Mouse (Mus musculus): Measurements from ENCODE around the gene Rps6ka5. TPM values are rescaled to one million over a fixed set of nuclear protein-coding genes. Genes with fewer than 3 reads are reported as not detected.

The Rps6ka5 gene
- polyA plus RNA-seq, 1 experiment from 2014 or later: 4.2 TPM

- no peak for ATAC-seq (replicated peaks; ENCODE audit: extremely low read depth, insufficient read depth, low FRiP score)
- Histone ChIP-seq H3K4me3 (ENCODE audit: low read length) (no peak overlapping the region), H3K9me3 (replicated peaks; ENCODE audit: control insufficient read depth, low read length) (no peaks in the 10 kb centered on the region), H3K27me3 (ENCODE audit: control insufficient read depth, insufficient read depth, low read length) (no peaks in the 10 kb centered on the region), H3K36me3 (ENCODE audit: control insufficient read depth, insufficient read depth) (no peaks in the 10 kb centered on the region), H3K4me1 (ENCODE audit: control insufficient read depth, insufficient read depth, low read length) (peaks cover 9% of the 10 kb centered on the region; the same call in 1 of the 2 replicates), H3K9ac (ENCODE audit: low read length) (no peak overlapping the region), H3K4me2 (ENCODE audit: low read depth, low read length) (no peak overlapping the region), H3K27ac (ENCODE audit: low read length) (no peak overlapping the region)
- WGBS: 70% methylated on average over 5 of the region's 5 CpGs
Measured at GRCm38 (mm10) chr12:100690444-100690843, 36.3 kb downstream of the Rps6ka5 start.

GRCm38 (mm10) chr12:100688177-100688576 is 38.6 kb downstream of the Rps6ka5 start:
- Histone ChIP-seq H3K9ac (ENCODE audit: low read length) (no peak overlapping the region), H3K4me1 (ENCODE audit: control insufficient read depth, insufficient read depth, low read length) (peaks cover 9% of the 10 kb centered on the region; the same call in 1 of the 2 replicates), H3K27me3 (ENCODE audit: control insufficient read depth, insufficient read depth, low read length) (no peaks in the 10 kb centered on the region), H3K4me3 (ENCODE audit: low read length) (no peak overlapping the region), H3K9me3 (replicated peaks; ENCODE audit: control insufficient read depth, low read length) (no peaks in the 10 kb centered on the region), H3K4me2 (ENCODE audit: low read depth, low read length) (no peak overlapping the region), H3K27ac (ENCODE audit: low read length) (peak overlapping the region; percentile 48; the same call in 1 of the 2 replicates), H3K36me3 (ENCODE audit: control insufficient read depth, insufficient read depth) (no peaks in the 10 kb centered on the region)
- 0 out of 2 replicates have a peak, but pooled peaks have one; percentile 52 for ATAC-seq (replicated peaks; ENCODE audit: extremely low read depth, insufficient read depth, low FRiP score)

GRCm38 (mm10) chr12:100687001-100687400 is 39.8 kb downstream of the Rps6ka5 start:
- Histone ChIP-seq H3K27me3 (ENCODE audit: control insufficient read depth, insufficient read depth, low read length) (no peaks in the 10 kb centered on the region), H3K9me3 (replicated peaks; ENCODE audit: control insufficient read depth, low read length) (no peaks in the 10 kb centered on the region), H3K27ac (ENCODE audit: low read length) (no peak overlapping the region), H3K4me3 (ENCODE audit: low read length) (no peak overlapping the region), H3K36me3 (ENCODE audit: control insufficient read depth, insufficient read depth) (no peaks in the 10 kb centered on the region), H3K4me2 (ENCODE audit: low read depth, low read length) (no peak overlapping the region), H3K4me1 (ENCODE audit: control insufficient read depth, insufficient read depth, low read length) (peaks cover 9% of the 10 kb centered on the region; the same call in 1 of the 2 replicates), H3K9ac (ENCODE audit: low read length) (no peak overlapping the region)
- 72% methylated on average over 2 of the region's 2 CpGs for WGBS
- ATAC-seq (replicated peaks; ENCODE audit: extremely low read depth, insufficient read depth, low FRiP score): no peak

GRCm38 (mm10) chr12:100681752-100682151 is 45.0 kb downstream of the Rps6ka5 start:
- Histone ChIP-seq H3K4me2 (ENCODE audit: low read depth, low read length) (no peak overlapping the region), H3K4me3 (ENCODE audit: low read length) (no peak overlapping the region), H3K9me3 (replicated peaks; ENCODE audit: control insufficient read depth, low read length) (no peaks in the 10 kb centered on the region), H3K9ac (ENCODE audit: low read length) (no peak overlapping the region), H3K36me3 (ENCODE audit: control insufficient read depth, insufficient read depth) (no peaks in the 10 kb centered on the region), H3K27ac (ENCODE audit: low read length) (no peak overlapping the region), H3K27me3 (ENCODE audit: control insufficient read depth, insufficient read depth, low read length) (no peaks in the 10 kb centered on the region), H3K4me1 (ENCODE audit: control insufficient read depth, insufficient read depth, low read length) (no peaks in the 10 kb centered on the region; the same call in 1 of the 2 replicates)
- 70% methylated on average over 7 of the region's 7 CpGs for WGBS
- 0 out of 2 replicates have a peak, but pooled peaks have one; percentile 51 for ATAC-seq (replicated peaks; ENCODE audit: extremely low read depth, insufficient read depth, low FRiP score)

- Histone ChIP-seq H3K4me2 (ENCODE audit: low read depth, low read length) (no peak overlapping the region), H3K9me3 (replicated peaks; ENCODE audit: control insufficient read depth, low read length) (no peaks in the 10 kb centered on the region), H3K4me3 (ENCODE audit: low read length) (no peak overlapping the region), H3K4me1 (ENCODE audit: control insufficient read depth, insufficient read depth, low read length) (no peaks in the 10 kb centered on the region; the same call in 1 of the 2 replicates), H3K27me3 (ENCODE audit: control insufficient read depth, insufficient read depth, low read length) (no peaks in the 10 kb centered on the region), H3K9ac (ENCODE audit: low read length) (no peak overlapping the region), H3K27ac (ENCODE audit: low read length) (no peak overlapping the region), H3K36me3 (ENCODE audit: control insufficient read depth, insufficient read depth) (no peaks in the 10 kb centered on the region)
- no peak for ATAC-seq (replicated peaks; ENCODE audit: extremely low read depth, insufficient read depth, low FRiP score)
- WGBS: 57% methylated on average over 1 of the region's 1 CpGs
Measured at GRCm38 (mm10) chr12:100681241-100681640, 45.5 kb downstream of the Rps6ka5 start.

GRCm38 (mm10) chr12:100680676-100681075 is 46.1 kb downstream of the Rps6ka5 start:
- no peak overlapping the region for H3K4me3 ChIP-seq (ENCODE audit: low read length)
- no peaks in the 10 kb centered on the region; the same call in 1 of the 2 replicates for H3K4me1 ChIP-seq (ENCODE audit: control insufficient read depth, insufficient read depth, low read length)
- no peaks in the 10 kb centered on the region for H3K27me3 ChIP-seq (ENCODE audit: control insufficient read depth, insufficient read depth, low read length)
- H3K27ac ChIP-seq (ENCODE audit: low read length): no peak overlapping the region
- H3K4me2 ChIP-seq (ENCODE audit: low read depth, low read length): no peak overlapping the region
- no peak for ATAC-seq (replicated peaks; ENCODE audit: extremely low read depth, insufficient read depth, low FRiP score)
- no peak overlapping the region for H3K9ac ChIP-seq (ENCODE audit: low read length)
- WGBS: 89% methylated on average over 5 of the region's 5 CpGs
- no peaks in the 10 kb centered on the region for H3K9me3 ChIP-seq (replicated peaks; ENCODE audit: control insufficient read depth, low read length)
- no peaks in the 10 kb centered on the region for H3K36me3 ChIP-seq (ENCODE audit: control insufficient read depth, insufficient read depth)

- no peak overlapping the region for H3K9ac ChIP-seq (ENCODE audit: low read length)
- H3K36me3 ChIP-seq (ENCODE audit: control insufficient read depth, insufficient read depth): no peaks in the 10 kb centered on the region
- WGBS: 73% methylated on average over 2 of the region's 2 CpGs
- no peak overlapping the region for H3K27ac ChIP-seq (ENCODE audit: low read length)
- no peak for ATAC-seq (replicated peaks; ENCODE audit: extremely low read depth, insufficient read depth, low FRiP score)
- H3K4me1 ChIP-seq (ENCODE audit: control insufficient read depth, insufficient read depth, low read length): no peaks in the 10 kb centered on the region
- H3K4me3 ChIP-seq (ENCODE audit: low read length): no peak overlapping the region
- no peak overlapping the region for H3K4me2 ChIP-seq (ENCODE audit: low read depth, low read length)
- no peaks in the 10 kb centered on the region for H3K9me3 ChIP-seq (replicated peaks; ENCODE audit: control insufficient read depth, low read length)
- no peaks in the 10 kb centered on the region for H3K27me3 ChIP-seq (ENCODE audit: control insufficient read depth, insufficient read depth, low read length)
Measured at GRCm38 (mm10) chr12:100670647-100671199, 56.1 kb downstream of the Rps6ka5 start.

- WGBS: 86% methylated on average over 4 of the region's 4 CpGs
- H3K9me3 ChIP-seq (replicated peaks; ENCODE audit: control insufficient read depth, low read length): no peaks in the 10 kb centered on the region
- H3K27ac ChIP-seq (ENCODE audit: low read length): no peak overlapping the region
- no peak overlapping the region for H3K4me3 ChIP-seq (ENCODE audit: low read length)
- no peak overlapping the region for H3K9ac ChIP-seq (ENCODE audit: low read length)
- H3K36me3 ChIP-seq (ENCODE audit: control insufficient read depth, insufficient read depth): no peaks in the 10 kb centered on the region
- no peaks in the 10 kb centered on the region for H3K27me3 ChIP-seq (ENCODE audit: control insufficient read depth, insufficient read depth, low read length)
- H3K4me1 ChIP-seq (ENCODE audit: control insufficient read depth, insufficient read depth, low read length): no peaks in the 10 kb centered on the region
- ATAC-seq (replicated peaks; ENCODE audit: extremely low read depth, insufficient read depth, low FRiP score): no peak
- no peak overlapping the region for H3K4me2 ChIP-seq (ENCODE audit: low read depth, low read length)
Measured at GRCm38 (mm10) chr12:100665294-100665693, 61.5 kb downstream of the Rps6ka5 start.

- no peaks in the 10 kb centered on the region for H3K4me1 ChIP-seq (ENCODE audit: control insufficient read depth, insufficient read depth, low read length)
- no peak overlapping the region for H3K4me2 ChIP-seq (ENCODE audit: low read depth, low read length)
- H3K36me3 ChIP-seq (ENCODE audit: control insufficient read depth, insufficient read depth): no peaks in the 10 kb centered on the region
- H3K27ac ChIP-seq (ENCODE audit: low read length): no peak overlapping the region
- no peak overlapping the region for H3K4me3 ChIP-seq (ENCODE audit: low read length)
- 95% methylated on average over 2 of the region's 2 CpGs for WGBS
- H3K27me3 ChIP-seq (ENCODE audit: control insufficient read depth, insufficient read depth, low read length): no peaks in the 10 kb centered on the region
- ATAC-seq (replicated peaks; ENCODE audit: extremely low read depth, insufficient read depth, low FRiP score): no peak
- H3K9ac ChIP-seq (ENCODE audit: low read length): no peak overlapping the region
- H3K9me3 ChIP-seq (replicated peaks; ENCODE audit: control insufficient read depth, low read length): no peaks in the 10 kb centered on the region
Measured at GRCm38 (mm10) chr12:100660076-100660475, 66.7 kb downstream of the Rps6ka5 start.
